Mouse (Mus musculus): ENCODE data around the gene March10.

GRCm38 (mm10) chr11:105369526-105370386, 86.8 kb downstream of the March10 start:
- TF ChIP-seq POLR2A (IDR thresholded peaks at IDR 0.05; ENCODE audit: insufficient read depth, low read length): no peak
- TF ChIP-seq CTCF (IDR thresholded peaks at IDR 0.05; ENCODE audit: low read depth, low read length): no peak
- no peak for TF ChIP-seq EP300 (IDR thresholded peaks at IDR 0.05; ENCODE audit: insufficient read depth, low read depth, low read length)

All from ES-Bruce4 (cell line).